Mouse (Mus musculus) forebrain, embryonic 16.5 days (tissue): Measurements from ENCODE around the gene Mcl1. TPM values are rescaled to one million over a fixed set of nuclear protein-coding genes. Genes with fewer than 3 reads are reported as not detected.

Experiments used
- ATAC-seq: fragments of 200-750 bp; cut with Nextera tagmentation; 2 replicates; pipeline ENCODE4 v1.8.0; 2017; ENCODE audit warnings: mild to moderate bottlenecking, moderate library complexity
- H3K27ac ChIP-seq: fragments of 300-500 bp; sonication (generic); 2 replicates; pipeline ENCODE4 v1.5.1; 2014; ENCODE audit warnings: low read length, control low read depth
- H3K27me3 ChIP-seq: fragments of 300-500 bp; sonication (generic); replicated peaks from 2 replicates; pipeline ENCODE4 v1.6.1; 2014; ENCODE audit warnings: low read length; ENCODE audit not compliant: control insufficient read depth, insufficient read depth
- H3K36me3 ChIP-seq: fragments of 300-500 bp; sonication (generic); 2 replicates; pipeline ENCODE4 v1.6.1; 2014; ENCODE audit not compliant: control insufficient read depth, insufficient read depth
- H3K4me1 ChIP-seq: fragments of 300-500 bp; sonication (generic); replicated peaks from 2 replicates; pipeline ENCODE4 v1.6.1; 2014; ENCODE audit warnings: low read length; ENCODE audit not compliant: control insufficient read depth, insufficient read depth
- H3K4me2 ChIP-seq: fragments of 300-500 bp; sonication (generic); 2 replicates; pipeline ENCODE4 v1.6.1; 2014; ENCODE audit warnings: mild to moderate bottlenecking, low read length, control low read depth
- H3K4me3 ChIP-seq: fragments of 300-500 bp; sonication (generic); replicated peaks from 2 replicates; pipeline ENCODE4 v1.5.1; 2014; ENCODE audit warnings: mild to moderate bottlenecking, low read length, control low read depth
- H3K9ac ChIP-seq: fragments of 300-500 bp; sonication (generic); replicated peaks from 2 replicates; pipeline ENCODE4 v1.6.1; 2014; ENCODE audit warnings: low read depth, low read length, control low read depth
- H3K9me3 ChIP-seq: fragments of 300-500 bp; sonication (generic); 2 replicates; pipeline ENCODE4 v1.6.1; 2016; ENCODE audit warnings: low read length; ENCODE audit not compliant: control insufficient read depth
- WGBS: fragments of 180-500 bp; shearing (Covaris S2); extraction: QIAGEN DNeasy Blood & Tissue Kit; methylation state at CpG from one replicate; pipeline ENCODE4 v1.1.7; 2014; 5-methylcytosine and 5-hydroxymethylcytosine counted together
- polyA plus RNA-seq: library from polyadenylated mRNA; unstranded; fragments of >200 nt; fragmentation: Nextera tagmentation; extraction: Ambion mirVana; gene quantifications from 2 replicates; pipeline ENCODE4 v1.2.1, GENCODE M21; 2015

Mcl1 gene
- polyA plus RNA-seq, 1 experiment from 2014 or later, result 43.4 TPM

- 63% methylated on average over 10 of the region's 10 CpGs for WGBS
- no peaks in the 10 kb centered on the region for H3K9me3 ChIP-seq
- no peak overlapping the region for H3K27ac ChIP-seq
- no peak overlapping the region for H3K4me3 ChIP-seq
- no peaks in the 10 kb centered on the region for H3K4me1 ChIP-seq
- no peak overlapping the region for H3K4me2 ChIP-seq
- H3K27me3 ChIP-seq, result no peaks in the 10 kb centered on the region
- ATAC-seq, result no peak
- no peaks in the 10 kb centered on the region for H3K36me3 ChIP-seq
- no peak overlapping the region for H3K9ac ChIP-seq
Observed at GRCm38 (mm10) chr3:95645313-95646235, 13.0 kb upstream of the Mcl1 start.

- no peak overlapping the region for H3K27ac ChIP-seq
- H3K4me3 ChIP-seq, result no peak overlapping the region
- H3K4me2 ChIP-seq, result no peak overlapping the region
Observed at GRCm38 (mm10) chr3:95648016-95648415, 10.6 kb upstream of the Mcl1 start.

DNA sequence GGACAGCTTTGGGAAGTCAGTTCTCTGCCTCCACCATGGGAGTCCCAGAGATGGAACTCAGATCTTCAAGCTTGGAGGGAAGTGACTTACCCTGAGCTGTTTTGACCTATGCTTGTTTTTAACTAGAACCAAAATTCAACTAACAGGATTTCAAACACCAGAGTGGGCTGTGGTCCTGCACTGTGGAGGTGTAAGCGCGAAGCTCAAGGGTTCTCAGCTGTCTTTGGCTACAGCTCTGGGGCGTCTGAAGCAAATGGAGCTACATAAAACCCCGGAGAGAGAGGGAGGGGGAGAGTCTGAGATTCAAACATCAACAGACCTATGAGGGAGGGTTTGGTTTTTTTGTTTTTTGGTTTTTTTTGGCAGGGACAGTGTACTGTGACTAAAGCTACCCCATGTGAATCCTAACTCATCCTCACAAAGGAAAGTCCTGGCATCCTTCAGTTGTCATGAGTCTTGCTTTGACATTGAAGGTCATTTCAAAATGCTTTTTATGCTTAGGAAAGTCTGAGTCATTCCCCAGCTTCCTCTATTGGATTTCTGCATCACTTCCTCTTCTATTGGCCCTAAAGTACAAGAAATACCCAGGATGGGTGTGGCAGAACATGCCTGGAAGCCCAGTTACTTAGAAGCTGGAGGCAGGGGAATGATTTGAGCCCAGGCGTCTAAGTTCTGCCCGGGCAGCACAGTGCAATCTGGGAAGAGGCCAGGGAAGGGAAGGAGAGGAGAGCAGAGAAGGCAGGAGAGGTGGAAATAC is 8.1 kb upstream of the Mcl1 start:
- ATAC-seq, result no peak
- H3K27ac ChIP-seq, result no peak overlapping the region
- no peaks in the 10 kb centered on the region for H3K27me3 ChIP-seq
- no peaks in the 10 kb centered on the region for H3K36me3 ChIP-seq
- H3K4me1 ChIP-seq, result no peaks in the 10 kb centered on the region
- no peaks in the 10 kb centered on the region for H3K9me3 ChIP-seq
- no peak overlapping the region for H3K9ac ChIP-seq
- 74% methylated on average over 6 of the region's 6 CpGs for WGBS
- H3K4me2 ChIP-seq, result no peak overlapping the region
- H3K4me3 ChIP-seq, result no peak overlapping the region

More at GRCm38 (mm10) chr3:95648016-95648415, 10.6 kb upstream of the Mcl1 start:
- Histone ChIP-seq H3K36me3 (no peaks in the 10 kb centered on the region), H3K9ac (no peak overlapping the region), H3K4me1 (no peaks in the 10 kb centered on the region), H3K27me3 (no peaks in the 10 kb centered on the region), H3K9me3 (no peaks in the 10 kb centered on the region)
- WGBS, result 93% methylated on average over 5 of the region's 5 CpGs
- ATAC-seq, result no peak

DNA sequence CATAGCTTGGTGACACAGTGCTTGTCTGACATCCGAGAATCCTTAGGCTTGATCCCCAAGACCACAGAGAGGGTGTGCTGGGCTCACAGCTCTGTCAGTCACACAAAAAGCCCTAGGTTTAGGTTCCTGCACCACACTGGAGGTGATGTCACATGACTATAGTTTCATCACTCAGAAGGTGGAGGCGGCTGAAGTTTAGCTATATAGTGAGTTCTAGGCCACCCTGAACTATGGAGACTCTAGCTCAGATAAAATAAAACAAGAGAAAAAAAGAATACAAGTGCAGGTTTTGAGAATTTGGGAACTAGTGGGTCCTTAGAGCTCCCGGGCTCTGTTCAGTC is 7.6 kb upstream of the Mcl1 start:
- WGBS, result 89% methylated on average over 3 of the region's 3 CpGs
- H3K4me3 ChIP-seq, result no peak overlapping the region
- H3K4me1 ChIP-seq, result no peaks in the 10 kb centered on the region
- H3K27ac ChIP-seq, result no peak overlapping the region
- no peak overlapping the region for H3K9ac ChIP-seq
- H3K27me3 ChIP-seq, result no peaks in the 10 kb centered on the region
- H3K9me3 ChIP-seq, result no peaks in the 10 kb centered on the region
- no peaks in the 10 kb centered on the region for H3K36me3 ChIP-seq
- no peak for ATAC-seq
- H3K4me2 ChIP-seq, result no peak overlapping the region

- H3K9ac ChIP-seq, result no peak overlapping the region
- no peaks in the 10 kb centered on the region for H3K4me1 ChIP-seq
- H3K9me3 ChIP-seq, result no peaks in the 10 kb centered on the region
- no peak overlapping the region for H3K4me3 ChIP-seq
- no peak overlapping the region for H3K27ac ChIP-seq
- no peaks in the 10 kb centered on the region for H3K27me3 ChIP-seq
- 89% methylated on average over 16 of the region's 16 CpGs for WGBS
- H3K4me2 ChIP-seq, result no peak overlapping the region
- no peaks in the 10 kb centered on the region for H3K36me3 ChIP-seq
- ATAC-seq, result no peak
Observed at GRCm38 (mm10) chr3:95651391-95652203, 7.0 kb upstream of the Mcl1 start.

GRCm38 (mm10) chr3:95652204-95652811 is 6.3 kb upstream of the Mcl1 start:
- H3K27me3 ChIP-seq, result no peaks in the 10 kb centered on the region
- H3K4me3 ChIP-seq, result no peak overlapping the region
- no peaks in the 10 kb centered on the region for H3K9me3 ChIP-seq
- no peak overlapping the region for H3K4me2 ChIP-seq
- H3K9ac ChIP-seq, result no peak overlapping the region
- no peaks in the 10 kb centered on the region for H3K4me1 ChIP-seq
- H3K36me3 ChIP-seq, result no peaks in the 10 kb centered on the region
- H3K27ac ChIP-seq, result no peak overlapping the region
- WGBS, result 56% methylated on average over 7 of the region's 7 CpGs
- ATAC-seq, result no peak

GRCm38 (mm10) chr3:95652871-95653270 is 5.7 kb upstream of the Mcl1 start:
- Histone ChIP-seq H3K4me2 (no peak overlapping the region), H3K9me3 (no peaks in the 10 kb centered on the region), H3K4me1 (peaks cover 3% of the 10 kb centered on the region; the same call in 1 of the 2 replicates), H3K9ac (no peak overlapping the region), H3K36me3 (no peaks in the 10 kb centered on the region), H3K27ac (no peak overlapping the region), H3K27me3 (no peaks in the 10 kb centered on the region), H3K4me3 (no peak overlapping the region)
- WGBS, result 19% methylated on average over 6 of the region's 6 CpGs
- ATAC-seq, result no peak

DNA sequence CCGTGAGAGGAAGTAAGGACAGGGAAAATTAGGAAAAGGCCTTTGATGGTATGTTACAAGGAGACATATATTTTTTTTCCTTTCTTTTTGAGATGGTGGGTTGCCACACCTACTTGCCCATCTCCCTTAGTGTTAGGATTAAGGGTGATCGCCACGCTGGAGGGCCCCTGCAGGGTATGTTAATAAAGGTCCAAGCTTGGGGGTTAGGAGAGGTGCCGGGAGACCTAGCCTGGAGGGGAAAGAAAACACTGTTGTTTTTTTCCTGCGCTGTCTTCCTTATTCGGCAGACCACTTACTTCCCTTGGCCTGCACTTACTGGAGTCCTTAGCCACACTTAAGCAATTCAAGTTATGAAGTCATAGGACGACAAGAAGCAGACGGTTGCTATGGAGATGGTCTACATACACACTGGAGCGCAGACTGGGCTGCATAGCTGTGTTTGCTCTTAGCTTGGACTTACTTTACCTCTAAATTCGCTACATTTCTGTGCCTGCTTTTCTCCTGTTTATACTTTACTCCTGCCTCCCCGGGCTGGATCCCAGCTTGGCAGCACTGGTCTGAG is 5.0 kb upstream of the Mcl1 start:
- no peak overlapping the region for H3K9ac ChIP-seq
- no peak for ATAC-seq
- WGBS, result 19% methylated on average over 11 of the region's 11 CpGs

More for the DNA sequence above, 5.0 kb upstream of the Mcl1 start:
- Histone ChIP-seq H3K36me3 (no peaks in the 10 kb centered on the region), H3K27ac (no peak overlapping the region), H3K27me3 (no peaks in the 10 kb centered on the region), H3K4me1 (peaks cover 6% of the 10 kb centered on the region; the same call in 1 of the 2 replicates), H3K9me3 (no peaks in the 10 kb centered on the region), H3K4me3 (no peak overlapping the region), H3K4me2 (no peak overlapping the region)
